In genomic region chr9:56700866-56701265, GRCm38 (mm10) we compare ENCODE assay signal across 22 mouse cellular contexts.
DNase-seq lines count a peak whose midpoint lies in the region; ATAC-seq and TF ChIP-seq lines count a peak whose summit lies in the region.
"Had no signal": no experiment of that assay in that cellular context is flagged by ENCODE, and none has a peak within 500 bp of the region (broad histone marks: within the 10 kb centered on the region; RNA-seq: fewer than 3 reads in every experiment).

No protein-coding gene starts in this region.

- H3K27ac ChIP-seq in embryonic facial prominence, embryonic 13.5 days: peak overlapping the region; percentile 65; the same call in 1 of the 2 replicates
- H3K27ac ChIP-seq in embryonic facial prominence, embryonic 10.5 days (replicated peaks): no peak overlapping the region
- 0 out of 2 replicates have a peak overlapping the region, but pooled peaks have one; percentile 50 for H3K27ac ChIP-seq in left cerebral cortex, adult 2 months
- H3K27ac ChIP-seq: heart, embryonic 13.5 days; limb, embryonic 15.5 days; liver, embryonic 15.5 days; macrophage; midbrain, embryonic 10.5 days had no signal

- H3K4me2 ChIP-seq in embryonic facial prominence, embryonic 13.5 days: no peak overlapping the region
- H3K4me2 ChIP-seq: heart, embryonic 13.5 days; limb, embryonic 15.5 days; liver, embryonic 15.5 days had no signal

- no peak for TF ChIP-seq CTCF in left cerebral cortex, adult 2 months (IDR thresholded peaks at IDR 0.05)

- no peak for ATAC-seq in embryonic facial prominence, embryonic 13.5 days (ENCODE audit: insufficient number of reproducible peaks, insufficient read depth, low FRiP score, low TSS enrichment, low read depth)
- ATAC-seq: activated CD4-positive, CD25-positive, alpha-beta regulatory T cell, adult 4 months; CD4-positive, CD25-positive, alpha-beta regulatory T cell, adult 4 months had no signal

- no peak for DNase-seq in embryonic facial prominence, embryonic 10.5 days (ENCODE audit: low spot score)
- no peak for DNase-seq in left cerebral cortex, adult 2 months (ENCODE audit: extremely low spot score in 1 of 2, low spot score in 2 of 2)
- no peak for DNase-seq in left cerebral cortex, adult 9 months (ENCODE audit: low spot score in 2 of 2)
- DNase-seq in forelimb bud, embryonic 11.5 days (ENCODE audit: low read depth, low spot score): peak; percentile 30
- DNase-seq in testis, postnatal 14 days (ENCODE audit: low spot score): no peak
- DNase-seq in kidney, adult 8-10 months: no peak
- no peak for DNase-seq in spleen, postnatal 14 days (ENCODE audit: low spot score in 2 of 2)
- DNase-seq: cerebellum, adult 18-20 months; embryo, embryonic 11 days; gastrocnemius, postnatal 14 days; heart, adult 18-20 months; kidney, adult 9 months; kidney, postnatal 4 days; right cerebral cortex, postnatal 25 days had no signal

- H3K4me1 ChIP-seq in embryonic facial prominence, embryonic 13.5 days: peaks cover 14% of the 10 kb centered on the region
- no peaks in the 10 kb centered on the region for H3K4me1 ChIP-seq in embryonic facial prominence, embryonic 10.5 days
- H3K4me1 ChIP-seq: heart, embryonic 13.5 days; liver, embryonic 15.5 days; midbrain, embryonic 10.5 days had no signal

- 67% methylated on average over 8 of the region's 8 CpGs for WGBS in embryonic facial prominence, embryonic 13.5 days
- 63% methylated on average over 8 of the region's 8 CpGs for WGBS in embryonic facial prominence, embryonic 10.5 days

- H3K4me3 ChIP-seq in embryonic facial prominence, embryonic 13.5 days: no peak overlapping the region
- H3K4me3 ChIP-seq in embryonic facial prominence, embryonic 10.5 days: no peak overlapping the region
- no peak overlapping the region for H3K4me3 ChIP-seq in left cerebral cortex, adult 2 months
- H3K4me3 ChIP-seq: heart, embryonic 13.5 days; limb, embryonic 15.5 days; liver, embryonic 15.5 days; midbrain, embryonic 10.5 days had no signal

- intact Hi-C loops in left cerebral cortex, adult 2 months (cut with DNase I): no loop called here

- H3K36me3 ChIP-seq in embryonic facial prominence, embryonic 13.5 days: no peaks in the 10 kb centered on the region
- H3K36me3 ChIP-seq in embryonic facial prominence, embryonic 10.5 days (replicated peaks): no peaks in the 10 kb centered on the region
- H3K36me3 ChIP-seq: heart, embryonic 13.5 days; limb, embryonic 15.5 days; liver, embryonic 15.5 days; midbrain, embryonic 10.5 days had no signal

- no peaks in the 10 kb centered on the region for H3K27me3 ChIP-seq in embryonic facial prominence, embryonic 13.5 days
- H3K27me3 ChIP-seq in embryonic facial prominence, embryonic 10.5 days (replicated peaks; ENCODE audit: low read depth, poor library complexity, severe bottlenecking): no peaks in the 10 kb centered on the region; the same call in 1 of the 2 replicates
- H3K27me3 ChIP-seq: limb, embryonic 15.5 days; liver, embryonic 15.5 days had no signal

- no peak overlapping the region for H3K9ac ChIP-seq in embryonic facial prominence, embryonic 13.5 days
- H3K9ac ChIP-seq: heart, embryonic 13.5 days; limb, embryonic 15.5 days; liver, embryonic 15.5 days had no signal

- H3K9me3 ChIP-seq in embryonic facial prominence, embryonic 13.5 days: no peaks in the 10 kb centered on the region
- H3K9me3 ChIP-seq in embryonic facial prominence, embryonic 10.5 days: no peaks in the 10 kb centered on the region
- H3K9me3 ChIP-seq: heart, embryonic 13.5 days; limb, embryonic 15.5 days; liver, embryonic 15.5 days; midbrain, embryonic 10.5 days had no signal
